Mouse (Mus musculus): Measurements from ENCODE around the gene Cldn19.

DNA sequence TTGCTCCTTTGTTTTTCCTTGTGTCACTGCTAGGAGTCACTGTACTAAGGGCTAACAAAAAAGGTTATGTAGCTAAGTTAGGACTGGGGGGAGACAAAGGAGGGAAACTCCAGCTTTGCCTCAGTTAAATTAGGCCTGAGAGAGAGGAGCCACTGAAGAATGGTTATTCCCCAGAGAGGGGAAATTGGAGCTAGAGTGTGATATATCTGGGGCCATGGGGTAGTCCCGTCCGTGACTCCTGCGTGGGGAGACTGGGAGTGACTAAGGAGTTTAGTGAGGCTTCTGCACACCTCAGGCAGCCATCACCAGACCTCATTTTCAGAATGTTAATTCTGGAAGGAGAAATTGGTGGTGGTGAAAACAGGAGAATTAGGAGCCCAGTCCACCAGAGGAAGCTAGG lies 20.9 kb upstream of the Cldn19 start:
- TF ChIP-seq CTCF (IDR thresholded peaks at IDR 0.05; ENCODE audit: borderline replicate concordance, insufficient read depth, low read depth, low read length) (no peak), POLR2A (IDR thresholded peaks at IDR 0.05; ENCODE audit: borderline replicate concordance, insufficient read depth, low read length) (no peak)

Data from cerebellum, adult 2 months (tissue).